Comparison of ENCODE assay signal across 8 mouse cellular contexts in the genomic region with DNA sequence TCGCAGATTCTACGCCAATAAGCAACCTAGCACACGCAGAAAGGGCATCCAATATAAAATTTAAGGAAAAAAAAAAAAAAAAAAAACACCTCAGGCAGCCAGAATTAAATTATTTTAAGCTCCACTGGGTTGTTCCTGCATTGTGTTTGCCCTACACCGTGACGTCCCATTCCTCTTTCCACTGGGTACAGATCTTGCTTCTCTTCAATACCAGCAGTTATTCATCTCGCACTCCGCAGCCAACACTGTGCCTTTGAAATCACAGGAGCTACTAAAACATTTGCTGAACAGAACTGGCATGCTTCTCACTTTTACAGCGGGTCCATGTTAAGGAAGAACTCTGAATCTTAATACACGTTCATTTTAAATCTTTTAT. TPM values are rescaled to one million over a fixed set of nuclear protein-coding genes. Genes with fewer than 3 reads are reported as not detected.
DNase-seq lines count a peak whose midpoint lies in the region; ATAC-seq and TF ChIP-seq lines count a peak whose summit lies in the region.

No protein-coding gene starts in this region.

- H3K9ac ChIP-seq in ES-Bruce4 (ENCODE audit: low read depth, poor library complexity, severe bottlenecking), result peak overlapping the region; percentile 28
- H3K9ac ChIP-seq in embryonic facial prominence, embryonic 15.5 days, result peak overlapping the region; percentile 33
- H3K9ac ChIP-seq in midbrain, embryonic 16.5 days (ENCODE audit: low read depth, low read length), result peak overlapping the region; percentile 72

- DNase-seq in heart, adult 11 months, result peak; percentile 81
- no peak for DNase-seq in heart, postnatal 4 days
- peak; percentile 55 to 61 for DNase-seq in layer of hippocampus, adult 8-10 months (ENCODE audit: low spot score in 2 of 2)
- no peak for DNase-seq in urinary bladder, postnatal 4 days (ENCODE audit: low spot score in 2 of 2)
- DNase-seq in spleen, postnatal 36 days (ENCODE audit: low spot score in 2 of 2), result no peak

- peak overlapping the region; percentile 73 for H3K4me2 ChIP-seq in embryonic facial prominence, embryonic 15.5 days (replicated peaks)
- peak overlapping the region; percentile 68 for H3K4me2 ChIP-seq in midbrain, embryonic 16.5 days (ENCODE audit: low read length)

- H3K4me1 ChIP-seq in ES-Bruce4 (ENCODE audit: control insufficient read depth, insufficient read depth, low read length), result no peaks in the 10 kb centered on the region
- H3K4me1 ChIP-seq in embryonic facial prominence, embryonic 15.5 days, result peaks cover 6% of the 10 kb centered on the region; the same call in 1 of the 2 replicates
- H3K4me1 ChIP-seq in midbrain, embryonic 16.5 days (ENCODE audit: control insufficient read depth, insufficient read depth, low read length), result peaks cover 6% of the 10 kb centered on the region; the same call in 1 of the 2 replicates

- H3K27me3 ChIP-seq in ES-Bruce4 (ENCODE audit: control insufficient read depth, insufficient read depth, low read length, poor library complexity, severe bottlenecking), result no peaks in the 10 kb centered on the region
- H3K27me3 ChIP-seq in embryonic facial prominence, embryonic 15.5 days, result no peaks in the 10 kb centered on the region
- no peaks in the 10 kb centered on the region for H3K27me3 ChIP-seq in midbrain, embryonic 16.5 days (ENCODE audit: control insufficient read depth, insufficient read depth, low read depth, low read length)

- peak overlapping the region; percentile 69 for H3K4me3 ChIP-seq in ES-Bruce4 (ENCODE audit: low read depth, low read length)
- H3K4me3 ChIP-seq in embryonic facial prominence, embryonic 15.5 days (replicated peaks), result peak overlapping the region; percentile 70
- peak overlapping the region; percentile 51 for H3K4me3 ChIP-seq in midbrain, embryonic 16.5 days (ENCODE audit: low read depth, low read length)

- 9% methylated on average over 9 of the region's 9 CpGs for WGBS in embryonic facial prominence, embryonic 15.5 days
- 1% methylated on average over 9 of the region's 9 CpGs for WGBS in midbrain, embryonic 16.5 days

- H3K9me3 ChIP-seq in ES-Bruce4 (replicated peaks; ENCODE audit: control insufficient read depth, insufficient read depth, low read length, poor library complexity, severe bottlenecking), result 0 out of 2 replicates have a peak, but pooled peaks cover 4% of the 10 kb centered on the region
- H3K9me3 ChIP-seq in embryonic facial prominence, embryonic 15.5 days (replicated peaks), result no peaks in the 10 kb centered on the region
- H3K9me3 ChIP-seq in midbrain, embryonic 16.5 days (replicated peaks; ENCODE audit: control insufficient read depth, low read length, poor library complexity, severe bottlenecking), result peaks cover 3% of the 10 kb centered on the region; the same call in 1 of the 2 replicates

- TF ChIP-seq POLR2A in ES-Bruce4 (IDR thresholded peaks at IDR 0.05; ENCODE audit: insufficient read depth, low read length), result no peak

- no peaks in the 10 kb centered on the region for H3K36me3 ChIP-seq in ES-Bruce4 (ENCODE audit: control insufficient read depth, insufficient read depth, low read length, poor library complexity, severe bottlenecking)
- no peaks in the 10 kb centered on the region for H3K36me3 ChIP-seq in embryonic facial prominence, embryonic 15.5 days
- no peaks in the 10 kb centered on the region for H3K36me3 ChIP-seq in midbrain, embryonic 16.5 days (ENCODE audit: control insufficient read depth, insufficient read depth, low read length)

- no peak for ATAC-seq in embryonic facial prominence, embryonic 15.5 days (ENCODE audit: insufficient number of reproducible peaks, low FRiP score, low TSS enrichment, low read depth)
- ATAC-seq in midbrain, embryonic 16.5 days, result peak; percentile 69

- no peak overlapping the region for H3K27ac ChIP-seq in ES-Bruce4 (ENCODE audit: insufficient read depth, low read length)
- H3K27ac ChIP-seq in embryonic facial prominence, embryonic 15.5 days (replicated peaks), result peak overlapping the region; percentile 87; the same call in 1 of the 2 replicates
- H3K27ac ChIP-seq in midbrain, embryonic 16.5 days (ENCODE audit: low read length), result peak overlapping the region; percentile 96

- TF ChIP-seq CTCF in ES-Bruce4 (IDR thresholded peaks at IDR 0.05; ENCODE audit: low read depth, low read length), result no peak

- TF ChIP-seq EP300 in ES-Bruce4 (IDR thresholded peaks at IDR 0.05; ENCODE audit: insufficient read depth, low read depth, low read length), result no peak

RNA-seq across cellular contexts. Expression of a gene that starts 0.7 kb away (rescaled TPM):
- total RNA-seq in heart, postnatal 4 days (2021), result 10 to 100 TPM; 14.4 to 14.9 TPM
- polyA plus RNA-seq in ES-Bruce4 (2011; ENCODE audit: insufficient read depth, insufficient read length, low read depth, missing spikeins), result 46.0 and 48.1 TPM in 2 replicates
- 34.5 and 35.4 TPM in 2 replicates for polyA plus RNA-seq in embryonic facial prominence, embryonic 15.5 days (2015; fragmentation: Nextera tagmentation; extraction: Ambion mirVana)
- 10 to 100 TPM; 16.7 to 21.3 (median 19.1) TPM for total RNA-seq in layer of hippocampus, adult 8-10 months (2022)
- 41.3 and 50.7 TPM in 2 replicates for polyA plus RNA-seq in midbrain, embryonic 16.5 days (2015; fragmentation: Nextera tagmentation; extraction: Ambion mirVana)

RNA-seq across cellular contexts. Expression of a gene that starts 39.7 kb away (rescaled TPM):
- under 1 TPM; 0.24 to 0.36 TPM for total RNA-seq in heart, postnatal 4 days (2021)
- polyA plus RNA-seq in ES-Bruce4 (2011; ENCODE audit: insufficient read depth, insufficient read length, low read depth, missing spikeins), result 28.1 and 32.6 TPM in 2 replicates
- polyA plus RNA-seq in embryonic facial prominence, embryonic 15.5 days (2015; fragmentation: Nextera tagmentation; extraction: Ambion mirVana), result 2.6 and 2.8 TPM in 2 replicates
- total RNA-seq in layer of hippocampus, adult 8-10 months (2022), result 100 to 1,000 TPM; 159 to 183 (median 172) TPM
- polyA plus RNA-seq in midbrain, embryonic 16.5 days (2015; fragmentation: Nextera tagmentation; extraction: Ambion mirVana), result 24.4 and 28.6 TPM in 2 replicates

Comparison
In these comparisons a context has a peak if more than half of its experiments do, and no peak if none do; other contexts are left out.
1. DNase-seq: peak in heart, adult 11 months (single experiment) and layer of hippocampus, adult 8-10 months (2 of 2); none in heart, postnatal 4 days (single experiment), urinary bladder, postnatal 4 days (0 of 2) and spleen, postnatal 36 days (0 of 2).
2. Peak in every context shown above with its lines, with median percentiles within 50 percentile points of each other: H3K4me3 ChIP-seq and H3K9ac ChIP-seq.